ENCODE assay signal across 8 mouse cellular contexts in genomic region chr6:115807464-115808195, GRCm38 (mm10). TPM values are rescaled to one million over a fixed set of nuclear protein-coding genes. Genes with fewer than 3 reads are reported as not detected.
A peak's percentile ranks its signal among the peaks of the same experiment; 100 is the strongest.
DNase-seq lines count a peak whose midpoint lies in the region; ATAC-seq and TF ChIP-seq lines count a peak whose summit lies in the region.

No protein-coding gene starts in this region.

- H3K4me3 ChIP-seq in lung, embryonic 16.5 days (ENCODE audit: low read length), result peak overlapping the region; percentile 100
- peak overlapping the region; percentile 99 for H3K4me3 ChIP-seq in embryonic facial prominence, embryonic 12.5 days
- H3K4me3 ChIP-seq in intestine, postnatal 0 days (ENCODE audit: low read depth, low read length), result peak overlapping the region; percentile 66
- H3K4me3 ChIP-seq in neural tube, embryonic 13.5 days, result peak overlapping the region; percentile 100

- peak overlapping the region; percentile 90 for H3K27ac ChIP-seq in lung, embryonic 16.5 days (ENCODE audit: low read length)
- H3K27ac ChIP-seq in embryonic facial prominence, embryonic 12.5 days, result peak overlapping the region; percentile 98
- H3K27ac ChIP-seq in intestine, postnatal 0 days (ENCODE audit: low read depth, low read length), result peak overlapping the region; percentile 94
- H3K27ac ChIP-seq in neural tube, embryonic 13.5 days (replicated peaks), result peak overlapping the region; percentile 96

- H3K36me3 ChIP-seq in lung, embryonic 16.5 days (ENCODE audit: control insufficient read depth, insufficient read depth, low read length), result peaks cover 31% of the 10 kb centered on the region
- peaks cover 45% of the 10 kb centered on the region for H3K36me3 ChIP-seq in embryonic facial prominence, embryonic 12.5 days
- peaks cover 35% of the 10 kb centered on the region for H3K36me3 ChIP-seq in intestine, postnatal 0 days (ENCODE audit: control insufficient read depth, insufficient read depth)
- H3K36me3 ChIP-seq in neural tube, embryonic 13.5 days, result peaks cover 47% of the 10 kb centered on the region

- H3K9ac ChIP-seq in lung, embryonic 16.5 days (ENCODE audit: low read length), result peak overlapping the region; percentile 100
- peak overlapping the region; percentile 99 for H3K9ac ChIP-seq in embryonic facial prominence, embryonic 12.5 days
- peak overlapping the region; percentile 79 for H3K9ac ChIP-seq in intestine, postnatal 0 days (ENCODE audit: low read depth, low read length)
- H3K9ac ChIP-seq in neural tube, embryonic 13.5 days, result peak overlapping the region; percentile 99

- H3K4me2 ChIP-seq in lung, embryonic 16.5 days (ENCODE audit: low read depth, low read length), result peak overlapping the region; percentile 93
- H3K4me2 ChIP-seq in embryonic facial prominence, embryonic 12.5 days (replicated peaks), result peak overlapping the region; percentile 93
- peak overlapping the region; percentile 70 for H3K4me2 ChIP-seq in intestine, postnatal 0 days (replicated peaks; ENCODE audit: low read depth)
- peak overlapping the region; percentile 88 for H3K4me2 ChIP-seq in neural tube, embryonic 13.5 days

- no peaks in the 10 kb centered on the region for H3K27me3 ChIP-seq in lung, embryonic 16.5 days (ENCODE audit: control insufficient read depth, insufficient read depth, low read depth, low read length)
- H3K27me3 ChIP-seq in embryonic facial prominence, embryonic 12.5 days, result no peaks in the 10 kb centered on the region
- H3K27me3 ChIP-seq in intestine, postnatal 0 days (replicated peaks; ENCODE audit: control insufficient read depth, insufficient read depth, low read length), result no peaks in the 10 kb centered on the region
- H3K27me3 ChIP-seq in neural tube, embryonic 13.5 days, result no peaks in the 10 kb centered on the region

- no peaks in the 10 kb centered on the region for H3K9me3 ChIP-seq in lung, embryonic 16.5 days (ENCODE audit: control insufficient read depth, low read length)
- no peaks in the 10 kb centered on the region for H3K9me3 ChIP-seq in embryonic facial prominence, embryonic 12.5 days
- no peaks in the 10 kb centered on the region for H3K9me3 ChIP-seq in intestine, postnatal 0 days (ENCODE audit: control insufficient read depth)
- no peaks in the 10 kb centered on the region for H3K9me3 ChIP-seq in neural tube, embryonic 13.5 days

- no peak for ATAC-seq in lung, embryonic 16.5 days (ENCODE audit: low read depth)
- no peak for ATAC-seq in embryonic facial prominence, embryonic 12.5 days (ENCODE audit: insufficient number of reproducible peaks, insufficient read depth, low FRiP score, low TSS enrichment)
- no peak for ATAC-seq in intestine, postnatal 0 days
- ATAC-seq in neural tube, embryonic 13.5 days (ENCODE audit: low read depth), result no peak

- no peak for TF ChIP-seq CTCF in intestine, postnatal 0 days (IDR thresholded peaks at IDR 0.05; ENCODE audit: low read depth)

- DNase-seq in lung, postnatal 36 days, result no peak
- no peak for DNase-seq in retina, embryonic 14.5 days (ENCODE audit: low spot score)
- DNase-seq in right cerebral cortex, postnatal 36 days (ENCODE audit: low spot score in 2 of 2), result no peak
- DNase-seq in urinary bladder, postnatal 25 days (ENCODE audit: low spot score), result no peak

- H3K4me1 ChIP-seq in lung, embryonic 16.5 days (replicated peaks; ENCODE audit: control insufficient read depth, insufficient read depth, low read length), result peaks cover 17% of the 10 kb centered on the region
- peaks cover 18% of the 10 kb centered on the region for H3K4me1 ChIP-seq in embryonic facial prominence, embryonic 12.5 days
- H3K4me1 ChIP-seq in intestine, postnatal 0 days (replicated peaks; ENCODE audit: control insufficient read depth, insufficient read depth, low read length), result peaks cover 7% of the 10 kb centered on the region; the same call in 1 of the 2 replicates
- peaks cover 25% of the 10 kb centered on the region for H3K4me1 ChIP-seq in neural tube, embryonic 13.5 days (replicated peaks)

- 2% methylated on average over 15 of the region's 15 CpGs for WGBS in lung, embryonic 16.5 days
- WGBS in embryonic facial prominence, embryonic 12.5 days, result 5% methylated on average over 15 of the region's 15 CpGs
- 1% methylated on average over 15 of the region's 15 CpGs for WGBS in intestine, postnatal 0 days
- WGBS in neural tube, embryonic 13.5 days, result 3% methylated on average over 15 of the region's 15 CpGs

RNA-seq across cellular contexts. Expression of gene Rpl32, which starts 0.9 kb away (rescaled TPM):
- polyA plus RNA-seq in lung, embryonic 16.5 days (2015; fragmentation: Nextera tagmentation; extraction: Ambion mirVana), result 2,193 and 2,268 TPM in 2 replicates
- 1,977 and 2,016 TPM in 2 replicates for polyA plus RNA-seq in embryonic facial prominence, embryonic 12.5 days (2016; fragmentation: Nextera tagmentation; extraction: Ambion mirVana)
- polyA plus RNA-seq in intestine, postnatal 0 days (2015; fragmentation: Nextera tagmentation; extraction: Ambion mirVana), result 1,370 and 1,375 TPM in 2 replicates
- polyA plus RNA-seq in neural tube, embryonic 13.5 days (2015; fragmentation: Nextera tagmentation; extraction: Ambion mirVana), result 1,247 and 1,390 TPM in 2 replicates

RNA-seq across cellular contexts. Expression of gene Efcab12, which starts 30.6 kb away (rescaled TPM):
- 1.8 and 2.1 TPM in 2 replicates for polyA plus RNA-seq in lung, embryonic 16.5 days (2015; fragmentation: Nextera tagmentation; extraction: Ambion mirVana)
- polyA plus RNA-seq in embryonic facial prominence, embryonic 12.5 days (2016; fragmentation: Nextera tagmentation; extraction: Ambion mirVana), result 0.89 and 1.00 TPM in 2 replicates
- 0.05 and 0.18 TPM in 2 replicates for polyA plus RNA-seq in intestine, postnatal 0 days (2015; fragmentation: Nextera tagmentation; extraction: Ambion mirVana)
- polyA plus RNA-seq in neural tube, embryonic 13.5 days (2015; fragmentation: Nextera tagmentation; extraction: Ambion mirVana), result 2.7 and 2.8 TPM in 2 replicates

RNA-seq across cellular contexts. Expression of gene Cand2, which starts 33.3 kb away (rescaled TPM):
- polyA plus RNA-seq in lung, embryonic 16.5 days (2015; fragmentation: Nextera tagmentation; extraction: Ambion mirVana), result 23.4 and 28.2 TPM in 2 replicates
- polyA plus RNA-seq in embryonic facial prominence, embryonic 12.5 days (2016; fragmentation: Nextera tagmentation; extraction: Ambion mirVana), result 61.3 and 62.5 TPM in 2 replicates
- 2.2 and 2.4 TPM in 2 replicates for polyA plus RNA-seq in intestine, postnatal 0 days (2015; fragmentation: Nextera tagmentation; extraction: Ambion mirVana)
- 13.2 and 15.8 TPM in 2 replicates for polyA plus RNA-seq in neural tube, embryonic 13.5 days (2015; fragmentation: Nextera tagmentation; extraction: Ambion mirVana)

RNA-seq across cellular contexts. Expression of gene Tmem40, which starts 45.4 kb away (rescaled TPM):
- 2.3 and 3.8 TPM in 2 replicates for polyA plus RNA-seq in lung, embryonic 16.5 days (2015; fragmentation: Nextera tagmentation; extraction: Ambion mirVana)
- polyA plus RNA-seq in embryonic facial prominence, embryonic 12.5 days (2016; fragmentation: Nextera tagmentation; extraction: Ambion mirVana), result 2.7 and 2.8 TPM in 2 replicates
- 0.17 and 0.43 TPM in 2 replicates for polyA plus RNA-seq in intestine, postnatal 0 days (2015; fragmentation: Nextera tagmentation; extraction: Ambion mirVana)
- 1.6 and 2.5 TPM in 2 replicates for polyA plus RNA-seq in neural tube, embryonic 13.5 days (2015; fragmentation: Nextera tagmentation; extraction: Ambion mirVana)

RNA-seq across cellular contexts. Expression of gene Mbd4, which starts 45.5 kb away (rescaled TPM):
- polyA plus RNA-seq in lung, embryonic 16.5 days (2015; fragmentation: Nextera tagmentation; extraction: Ambion mirVana), result 22.4 and 23.5 TPM in 2 replicates
- polyA plus RNA-seq in embryonic facial prominence, embryonic 12.5 days (2016; fragmentation: Nextera tagmentation; extraction: Ambion mirVana), result 28.4 and 28.8 TPM in 2 replicates
- polyA plus RNA-seq in intestine, postnatal 0 days (2015; fragmentation: Nextera tagmentation; extraction: Ambion mirVana), result 3.4 and 3.5 TPM in 2 replicates
- polyA plus RNA-seq in neural tube, embryonic 13.5 days (2015; fragmentation: Nextera tagmentation; extraction: Ambion mirVana), result 12.6 and 12.9 TPM in 2 replicates
